Mouse (Mus musculus): Measurements from ENCODE around the gene Spink4. TPM values are rescaled to one million over a fixed set of nuclear protein-coding genes. Genes with fewer than 3 reads are reported as not detected.
A peak's percentile ranks its signal among the peaks of the same experiment; 100 is the strongest.
"Not testable (repeated sequence)": the region's sequence is repeated elsewhere in the genome, so short reads cannot be mapped to it uniquely, and the experiment has no call there.

The Spink4 gene
- total RNA-seq, 2 experiments from 2014 or later: 1.1 to 2.1 TPM

DNA sequence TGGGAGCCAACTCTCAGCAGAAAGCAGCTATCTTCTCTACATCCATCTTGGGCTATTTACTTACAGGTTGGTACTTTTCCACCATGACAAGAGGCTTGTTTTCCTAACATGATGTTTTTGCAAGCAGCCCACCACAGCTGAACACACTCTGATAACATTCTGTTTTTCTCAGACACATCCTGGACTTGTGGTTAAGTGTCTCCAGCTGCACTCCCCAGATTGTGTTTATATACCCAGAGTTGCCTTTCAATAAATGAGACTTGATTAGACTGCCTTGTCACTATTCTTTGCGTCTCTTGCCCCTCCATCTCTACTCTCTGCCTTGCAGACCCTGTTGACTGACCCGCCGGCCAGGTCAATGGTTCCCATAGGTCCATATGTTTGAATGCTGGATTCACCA lies 19.8 kb upstream of the Spink4 start:
- intact Hi-C loops (cut with DNase I): no loop called here
- no peak for DNase-seq

DNA sequence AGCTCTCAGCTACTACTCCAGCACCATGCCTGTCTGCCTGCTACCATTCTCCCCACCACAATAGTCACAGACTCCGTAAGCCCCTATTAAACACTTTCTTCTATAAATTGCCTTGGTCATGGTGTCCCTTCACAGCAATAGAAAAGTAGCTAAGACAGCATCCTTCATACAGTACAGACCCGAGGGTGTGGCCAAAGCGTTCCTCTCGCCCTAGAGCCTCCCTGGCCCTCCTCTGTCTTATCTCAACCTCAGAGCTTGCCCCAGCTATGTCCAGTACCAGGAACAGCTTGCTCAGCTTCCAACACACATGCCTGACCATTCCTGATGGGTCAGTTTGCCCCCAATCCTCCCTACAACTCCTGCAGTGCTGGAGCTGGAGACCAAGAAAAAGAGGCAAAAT lies 19.2 kb upstream of the Spink4 start:
- intact Hi-C loops (cut with DNase I): no loop called here
- DNase-seq: no peak

GRCm38 (mm10) chr4:40906298-40906697 lies 13.6 kb upstream of the Spink4 start:
- intact Hi-C loops (cut with DNase I): loop anchor here (1.0 to 5.0 kb wide), 2 partner anchors 54 to 132 kb away; partner anchors contain the start of gene B4galt1
- peak; percentile 28 to 51 for DNase-seq

GRCm38 (mm10) chr4:40908261-40908969 lies 11.4 kb upstream of the Spink4 start:
- intact Hi-C loops (cut with DNase I): loop anchor here (5.0 kb wide), 1 partner anchor 56 kb away; the partner anchor contains the start of gene B4galt1
- DNase-seq: peak; percentile 54 to 68

- DNase-seq: no peak
- intact Hi-C loops (cut with DNase I): no loop called here
These were observed 5.5 kb upstream of the Spink4 start for GRCm38 (mm10) chr4:40914287-40914867.

- intact Hi-C loops (cut with DNase I): no loop called here
These were observed 3.9 kb upstream of the Spink4 start for GRCm38 (mm10) chr4:40915947-40916346.

DNA sequence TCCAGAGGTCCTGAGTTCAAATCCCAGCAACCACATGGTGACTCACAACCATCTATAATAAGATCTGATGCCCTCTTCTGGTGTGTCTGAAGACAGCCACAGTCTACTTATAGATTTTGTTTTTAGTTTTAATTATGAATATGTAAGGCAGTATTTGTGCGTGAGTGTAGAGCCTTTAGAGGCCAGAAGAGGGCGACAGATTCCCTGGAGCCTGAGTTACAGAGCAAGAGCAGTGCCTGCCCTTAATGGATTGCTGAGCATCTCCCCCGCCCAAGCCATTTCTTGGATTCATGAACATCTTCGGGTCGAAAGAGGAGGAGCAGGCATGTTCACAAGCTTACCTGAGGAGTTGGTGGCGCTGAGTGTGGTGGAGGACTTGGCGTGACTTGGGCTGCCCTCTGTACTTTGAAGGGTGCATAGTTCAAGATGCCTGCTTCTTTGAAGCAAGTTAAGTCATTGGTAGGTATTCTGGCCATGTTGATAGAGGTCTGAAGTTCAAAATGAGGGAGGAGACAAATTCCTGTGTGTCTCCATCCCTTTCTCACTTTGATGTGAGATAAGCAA lies 3.2 kb upstream of the Spink4 start:
- intact Hi-C loops (cut with DNase I): no loop called here
- no peak for DNase-seq

More at GRCm38 (mm10) chr4:40915947-40916346, 3.9 kb upstream of the Spink4 start:
- DNase-seq: no peak

GRCm38 (mm10) chr4:40920576-40920975 lies 724 bp downstream of the Spink4 start:
- no peak for DNase-seq
- intact Hi-C loops (cut with DNase I): no loop called here

- DNase-seq: no peak
- intact Hi-C loops (cut with DNase I): no loop called here
These were observed 1.4 kb downstream of the Spink4 start for GRCm38 (mm10) chr4:40921288-40921687.

- intact Hi-C loops (cut with DNase I): no loop called here
- DNase-seq: no peak
These were observed 3.3 kb downstream of the Spink4 start for GRCm38 (mm10) chr4:40923087-40923651.

DNA sequence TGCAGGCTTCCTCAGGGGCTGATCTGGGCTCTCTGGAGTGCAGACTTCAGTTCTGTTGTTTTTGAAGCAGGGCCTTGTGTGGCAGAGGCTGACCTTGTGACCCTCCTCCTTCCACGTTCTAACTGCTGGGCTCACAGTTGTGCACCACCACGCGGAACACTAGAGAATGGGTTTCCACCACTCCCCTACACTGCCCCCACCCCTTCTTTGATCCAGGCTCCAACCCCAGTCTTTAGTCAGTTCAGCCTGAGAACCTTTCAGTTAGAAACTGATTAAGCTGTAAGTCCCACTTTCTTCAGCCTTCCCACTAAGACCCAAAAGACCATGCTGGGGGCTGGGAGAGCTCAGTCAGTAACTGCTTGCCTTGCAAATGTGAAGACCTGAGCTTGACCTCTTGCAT lies 5.7 kb downstream of the Spink4 start:
- DNase-seq: no peak
- intact Hi-C loops (cut with DNase I): no loop called here

GRCm38 (mm10) chr4:40929046-40929445 lies 9.2 kb downstream of the Spink4 start:
- DNase-seq: no peak
- intact Hi-C loops (cut with DNase I): no loop called here

GRCm38 (mm10) chr4:40933694-40934093 lies 13.8 kb downstream of the Spink4 start:
- intact Hi-C loops (cut with DNase I): no loop called here

GRCm38 (mm10) chr4:40934369-40934768 lies 14.5 kb downstream of the Spink4 start:
- DNase-seq; intact Hi-C loops (cut with DNase I): not testable (repeated sequence)

More at GRCm38 (mm10) chr4:40933694-40934093, 13.8 kb downstream of the Spink4 start:
- no peak for DNase-seq

DNA sequence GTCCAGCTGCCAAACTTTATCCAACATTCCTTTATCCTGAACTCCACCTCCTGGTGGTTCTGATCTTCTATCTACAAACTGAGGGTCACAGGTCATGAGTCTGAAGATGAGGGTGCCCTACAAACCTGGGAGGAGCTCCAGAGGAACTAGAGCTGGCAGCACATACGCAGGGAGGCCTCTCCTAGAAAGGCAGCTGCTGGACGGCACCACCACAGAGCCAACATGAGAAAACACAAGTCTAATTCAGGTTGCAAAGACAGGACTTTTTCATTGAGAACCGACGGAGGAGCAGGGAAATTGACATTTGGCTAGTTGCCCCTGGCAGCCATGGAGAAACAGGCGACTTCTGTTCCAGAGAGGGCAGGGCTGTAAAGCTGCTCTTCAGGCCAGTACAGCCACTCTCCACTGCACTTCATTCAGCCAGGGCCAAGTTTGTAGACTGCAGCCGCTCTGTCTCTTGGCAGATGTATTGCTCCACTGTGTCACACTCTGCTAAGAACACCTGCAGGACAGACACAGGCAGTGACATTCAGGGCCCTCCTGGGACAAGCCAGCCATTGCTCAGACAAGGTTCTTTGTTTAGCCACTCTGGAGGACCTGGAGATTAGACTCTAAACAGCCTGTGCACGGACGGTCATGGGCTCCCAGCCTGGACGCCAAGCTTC lies 16.5 kb downstream of the Spink4 start:
- peak; percentile 85 to 86 for DNase-seq
- intact Hi-C loops (cut with DNase I): no loop called here

GRCm38 (mm10) chr4:40938793-40939192 lies 18.9 kb downstream of the Spink4 start:
- DNase-seq: no peak
- intact Hi-C loops (cut with DNase I): no loop called here

DNA sequence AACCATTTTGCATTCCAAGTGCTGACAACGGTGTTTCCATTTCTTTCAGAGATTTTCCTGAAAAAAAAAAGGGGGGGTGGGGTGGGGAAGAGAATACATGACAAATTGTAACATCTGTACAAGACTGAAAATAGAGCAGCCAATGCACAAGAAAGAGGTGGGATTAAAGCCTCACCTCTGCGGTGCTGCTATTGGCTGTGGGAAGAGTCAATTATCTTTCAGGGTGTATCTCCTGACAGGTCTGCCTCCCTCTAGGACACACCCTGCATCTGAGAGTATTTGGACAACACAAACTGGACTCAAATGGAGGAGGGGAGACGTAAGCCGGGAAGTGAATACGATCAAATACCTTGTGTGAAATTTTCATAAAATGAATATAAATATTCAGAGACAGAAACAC lies 23.8 kb downstream of the Spink4 start:
- DNase-seq: no peak
- intact Hi-C loops (cut with DNase I): no loop called here

DNA sequence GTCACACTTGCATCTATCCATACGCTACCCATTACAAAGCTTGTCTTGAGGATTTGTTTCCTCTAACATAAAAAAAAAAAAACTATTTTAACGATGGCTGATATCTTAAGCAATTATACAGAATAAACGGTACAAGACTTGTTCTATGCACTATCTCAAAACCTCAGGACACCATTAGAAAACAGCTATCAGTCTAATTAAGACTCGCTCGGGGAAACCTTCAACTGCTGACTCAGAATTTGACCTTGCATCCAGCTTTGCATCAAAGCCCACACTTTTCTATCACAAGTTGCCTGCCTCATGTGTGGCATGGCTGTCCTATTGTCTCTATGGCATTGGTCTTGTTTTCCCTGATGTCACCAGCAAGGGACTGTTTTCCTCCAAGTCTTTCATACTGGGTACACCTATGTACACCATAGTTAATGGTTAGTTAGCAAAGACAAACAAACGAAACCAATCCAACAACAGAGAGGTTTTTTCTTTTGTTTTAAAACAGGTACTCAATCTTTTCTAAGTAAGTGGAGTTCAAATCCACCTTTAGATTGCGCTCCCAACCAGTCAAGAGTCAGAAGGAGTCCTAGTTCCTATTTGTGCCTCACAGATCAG lies 26.8 kb downstream of the Spink4 start:
- intact Hi-C loops (cut with DNase I): loop anchor here (2.0 kb wide), 1 partner anchor 174 kb away; no protein-coding TSS in a partner anchor
- no peak for DNase-seq

GRCm38 (mm10) chr4:40947565-40948159 lies 27.8 kb downstream of the Spink4 start:
- intact Hi-C loops (cut with DNase I): loop anchor here (2.0 kb wide), 2 partner anchors 23 to 175 kb away; partner anchors contain the start of gene Nfx1
- no peak for DNase-seq

GRCm38 (mm10) chr4:40948160-40948708 lies 28.4 kb downstream of the Spink4 start, which contains the start of the genes Bag1 and Chmp5:
TSS of gene Bag1 (minus strand) at chr4:40948294.
TSS of gene Chmp5 (plus strand) at chr4:40948407.
- peak; percentile 99 to 100 for DNase-seq
- intact Hi-C loops (cut with DNase I): loop anchor here (2.0 kb wide), 1 partner anchor 23 kb away; the partner anchor contains the start of gene Nfx1

Measured in heart, postnatal 10 days (tissue).